Mouse (Mus musculus): ENCODE data around the gene Snx1.

- TF ChIP-seq GATA1 (IDR thresholded peaks at IDR 0.05; ENCODE audit: borderline replicate concordance, low read length): no peak
- TF ChIP-seq FLI1 (IDR thresholded peaks at IDR 0.05; ENCODE audit: low read length): no peak
These were observed 87.8 kb downstream of the Snx1 start for GRCm38 (mm10) chr9:66038581-66038980.

Data from megakaryocyte, embryonic 14.5 days (primary cell).